In genomic region chr16:35061017-35061416, GRCm38 (mm10) we compare ENCODE assay signal across 7 mouse cellular contexts. TPM values are rescaled to one million over a fixed set of nuclear protein-coding genes. Genes with fewer than 3 reads are reported as not detected.
DNase-seq lines count a peak whose midpoint lies in the region; ATAC-seq and TF ChIP-seq lines count a peak whose summit lies in the region.

No protein-coding gene starts in this region.

- no peaks in the 10 kb centered on the region for H3K27me3 ChIP-seq in intestine, postnatal 0 days (replicated peaks; ENCODE audit: control insufficient read depth, insufficient read depth, low read length)
- H3K27me3 ChIP-seq in intestine, embryonic 15.5 days (replicated peaks): no peaks in the 10 kb centered on the region
- H3K27me3 ChIP-seq in embryonic facial prominence, embryonic 10.5 days (replicated peaks; ENCODE audit: low read depth, poor library complexity, severe bottlenecking): no peaks in the 10 kb centered on the region
- no peaks in the 10 kb centered on the region for H3K27me3 ChIP-seq in midbrain, postnatal 0 days (ENCODE audit: insufficient read depth, low read length)

- WGBS in intestine, postnatal 0 days: 55% methylated on average over 2 of the region's 2 CpGs
- WGBS in intestine, embryonic 15.5 days: 56% methylated on average over 2 of the region's 2 CpGs
- 53% methylated on average over 2 of the region's 2 CpGs for WGBS in embryonic facial prominence, embryonic 10.5 days
- 58% methylated on average over 2 of the region's 2 CpGs for WGBS in midbrain, postnatal 0 days

- no peak overlapping the region for H3K27ac ChIP-seq in intestine, postnatal 0 days (ENCODE audit: low read depth, low read length)
- H3K27ac ChIP-seq in intestine, embryonic 15.5 days: no peak overlapping the region
- H3K27ac ChIP-seq in embryonic facial prominence, embryonic 10.5 days (replicated peaks): no peak overlapping the region
- no peak overlapping the region for H3K27ac ChIP-seq in midbrain, postnatal 0 days (ENCODE audit: low read depth, low read length)

- H3K4me2 ChIP-seq in intestine, postnatal 0 days (replicated peaks; ENCODE audit: low read depth): no peak overlapping the region
- H3K4me2 ChIP-seq in intestine, embryonic 15.5 days (replicated peaks): no peak overlapping the region
- no peak overlapping the region for H3K4me2 ChIP-seq in midbrain, postnatal 0 days (ENCODE audit: low read depth, low read length, poor library complexity, severe bottlenecking)

- no peak overlapping the region for H3K4me3 ChIP-seq in intestine, postnatal 0 days (ENCODE audit: low read depth, low read length)
- no peak overlapping the region for H3K4me3 ChIP-seq in intestine, embryonic 15.5 days (replicated peaks)
- H3K4me3 ChIP-seq in embryonic facial prominence, embryonic 10.5 days: no peak overlapping the region
- no peak overlapping the region for H3K4me3 ChIP-seq in midbrain, postnatal 0 days (ENCODE audit: low read depth, low read length)

- H3K4me1 ChIP-seq in intestine, postnatal 0 days (replicated peaks; ENCODE audit: control insufficient read depth, insufficient read depth, low read length): no peaks in the 10 kb centered on the region
- no peaks in the 10 kb centered on the region for H3K4me1 ChIP-seq in intestine, embryonic 15.5 days (replicated peaks)
- no peaks in the 10 kb centered on the region for H3K4me1 ChIP-seq in embryonic facial prominence, embryonic 10.5 days
- no peaks in the 10 kb centered on the region for H3K4me1 ChIP-seq in midbrain, postnatal 0 days (ENCODE audit: insufficient read depth, low read length)

- no peak overlapping the region for H3K9ac ChIP-seq in intestine, postnatal 0 days (ENCODE audit: low read depth, low read length)
- no peak overlapping the region for H3K9ac ChIP-seq in intestine, embryonic 15.5 days
- no peak overlapping the region for H3K9ac ChIP-seq in midbrain, postnatal 0 days (replicated peaks; ENCODE audit: low read length, poor library complexity, severe bottlenecking)

- ATAC-seq in intestine, postnatal 0 days: no peak
- ATAC-seq in intestine, embryonic 15.5 days: no peak
- ATAC-seq in midbrain, postnatal 0 days (ENCODE audit: low FRiP score): no peak

- H3K36me3 ChIP-seq in intestine, postnatal 0 days (ENCODE audit: control insufficient read depth, insufficient read depth): peaks cover 7% of the 10 kb centered on the region; the same call in 1 of the 2 replicates
- no peaks in the 10 kb centered on the region for H3K36me3 ChIP-seq in intestine, embryonic 15.5 days
- peaks cover 22% of the 10 kb centered on the region for H3K36me3 ChIP-seq in embryonic facial prominence, embryonic 10.5 days (replicated peaks)
- H3K36me3 ChIP-seq in midbrain, postnatal 0 days (ENCODE audit: insufficient read depth, low read length): no peaks in the 10 kb centered on the region

- H3K9me3 ChIP-seq in intestine, postnatal 0 days (ENCODE audit: control insufficient read depth): no peaks in the 10 kb centered on the region
- no peaks in the 10 kb centered on the region for H3K9me3 ChIP-seq in intestine, embryonic 15.5 days
- H3K9me3 ChIP-seq in embryonic facial prominence, embryonic 10.5 days: no peaks in the 10 kb centered on the region
- no peaks in the 10 kb centered on the region for H3K9me3 ChIP-seq in midbrain, postnatal 0 days (ENCODE audit: low read length)

- peak; percentile 67 for TF ChIP-seq CTCF in intestine, postnatal 0 days (IDR thresholded peaks at IDR 0.05; ENCODE audit: low read depth)
- TF ChIP-seq CTCF in midbrain, postnatal 0 days (IDR thresholded peaks at IDR 0.05): peak; percentile 64

- peak; percentile 39 to 46 for DNase-seq in right cerebral cortex, adult 2 months (ENCODE audit: low spot score in 2 of 2)
- DNase-seq in right cerebral cortex, postnatal 14 days: no peak
- DNase-seq in embryonic facial prominence, embryonic 10.5 days (ENCODE audit: low spot score): peak; percentile 29
- peak; percentile 28 for DNase-seq in midbrain, postnatal 0 days (ENCODE audit: low spot score)
- DNase-seq in ovary, postnatal 36 days (ENCODE audit: low spot score): no peak

RNA-seq across cellular contexts. Expression of gene Hacd2, which starts 38.8 kb away (rescaled TPM):
- 78.7 and 80.2 TPM in 2 replicates for polyA plus RNA-seq in intestine, postnatal 0 days (2015; fragmentation: Nextera tagmentation; extraction: Ambion mirVana)
- polyA plus RNA-seq in intestine, embryonic 15.5 days (2015; fragmentation: Nextera tagmentation; extraction: Ambion mirVana): 92.3 and 112 TPM in 2 replicates
- 77.4 and 77.5 TPM in 2 replicates for polyA plus RNA-seq in embryonic facial prominence, embryonic 10.5 days (2016; fragmentation: Nextera tagmentation; extraction: Ambion mirVana)
- total RNA-seq in midbrain, postnatal 0 days (2014; rRNA removed): 14.6 and 28.4 TPM in 2 replicates
- 48.4 and 49.4 TPM in 2 replicates for polyA plus RNA-seq in midbrain, postnatal 0 days (2015; fragmentation: Nextera tagmentation; extraction: Ambion mirVana)

Comparison
In these comparisons a context has a peak if more than half of its experiments do, and no peak if none do; other contexts are left out.
1. DNase-seq: peak in right cerebral cortex, adult 2 months (2 of 2), embryonic facial prominence, embryonic 10.5 days (single experiment) and midbrain, postnatal 0 days (single experiment); none in right cerebral cortex, postnatal 14 days (single experiment) and ovary, postnatal 36 days (single experiment).